Mouse (Mus musculus) MEL (cell line): ENCODE results near the gene Shisa8. TPM values are rescaled to one million over a fixed set of nuclear protein-coding genes. Genes with fewer than 3 reads are reported as not detected.

Source experiments
- DNase-seq: peaks from one replicate; pipeline ENCODE4 v3.0.0; 2011; ENCODE audit warnings: low read depth, low spot score
- H3K27ac ChIP-seq: 2 replicates; pipeline ENCODE4 v1.5.1; 2012; ENCODE audit warnings: low read depth, mild to moderate bottlenecking, control low read depth, low read length, moderate library complexity; ENCODE audit not compliant: control insufficient read depth
- H3K27me3 ChIP-seq, 2 experiments: fragments of 150-350 bp in 1 of 2; sonication (generic) in 1 of 2; 2 replicates each; pipeline ENCODE4 v1.6.1; 2012; ENCODE audit warnings: low read length in 2 of 2, mild to moderate bottlenecking in 2 of 2, improper control_type of control experiment in 1 of 2, moderate library complexity in 1 of 2; ENCODE audit not compliant: insufficient read depth in 2 of 2, control insufficient read depth in 1 of 2
- H3K36me3 ChIP-seq, 2 experiments: 2 replicates each; pipeline ENCODE4 v1.6.1; 2012 to 2014; ENCODE audit warnings: low read length in 2 of 2, improper control_type of control experiment in 1 of 2, inconsistent platforms in 1 of 2, mild to moderate bottlenecking in 1 of 2; ENCODE audit not compliant: insufficient read depth in 2 of 2, control insufficient read depth in 1 of 2
- H3K4me1 ChIP-seq, 2 experiments: fragments of 150-350 bp in 1 of 2; sonication (generic) in 1 of 2; 2 replicates each; pipeline ENCODE4 v1.6.1; 2012; ENCODE audit warnings: low read length in 2 of 2, improper control_type of control experiment in 1 of 2, mild to moderate bottlenecking in 1 of 2; ENCODE audit not compliant: insufficient read depth in 2 of 2, control insufficient read depth in 1 of 2
- H3K4me3 ChIP-seq, 2 experiments: fragments of 150-350 bp in 1 of 2; sonication (generic) in 1 of 2; 2 replicates each; pipeline ENCODE4 v1.5.1; 2012; ENCODE audit warnings: low read depth in 2 of 2, low read length in 2 of 2, mild to moderate bottlenecking in 2 of 2, moderate library complexity in 2 of 2, control low read depth in 1 of 2, improper control_type of control experiment in 1 of 2; ENCODE audit not compliant: control insufficient read depth in 1 of 2, insufficient read depth in 1 of 2
- H3K79me2 ChIP-seq: 2 replicates; pipeline ENCODE4 v1.6.1; 2012; ENCODE audit warnings: mild to moderate bottlenecking, low read length, moderate library complexity; ENCODE audit not compliant: control insufficient read depth, poor library complexity, insufficient read depth
- H3K9ac ChIP-seq: 2 replicates; pipeline ENCODE4 v1.6.1; 2012; ENCODE audit warnings: low read depth, mild to moderate bottlenecking, control low read depth, low read length, moderate library complexity; ENCODE audit not compliant: control insufficient read depth, poor library complexity, severe bottlenecking
- H3K9me3 ChIP-seq: fragments of 150-350 bp; sonication (generic); replicated peaks from 2 replicates; pipeline ENCODE4 v1.6.1; 2012; ENCODE audit warnings: mild to moderate bottlenecking, low read length, improper control_type of control experiment, moderate library complexity; ENCODE audit not compliant: insufficient read depth
- CTCF ChIP-seq, 3 experiments: IDR thresholded peaks in 2 of 3; conservative IDR thresholded peaks in 1 of 3; 2 replicates each; pipeline ENCODE4 v1.5.1; 2011 to 2012; ENCODE audit warnings: low read length in 3 of 3, low read depth in 2 of 3, mild to moderate bottlenecking in 2 of 3, improper control_type of control experiment in 1 of 3, inconsistent platforms in 1 of 3, mixed read lengths in 1 of 3, moderate library complexity in 1 of 3; ENCODE audit not compliant: control insufficient read depth in 1 of 3, insufficient read depth in 1 of 3, poor library complexity in 1 of 3, severe bottlenecking in 1 of 3
- EP300 ChIP-seq, 2 experiments: IDR thresholded peaks; 2 replicates each; pipeline ENCODE4 v1.6.1; 2011; ENCODE audit warnings: improper control_type of control experiment in 2 of 2, low read length in 2 of 2, low read depth in 1 of 2, mild to moderate bottlenecking in 1 of 2
- GABPA ChIP-seq: IDR thresholded peaks from 2 replicates; pipeline ENCODE4 v1.6.1; 2012; ENCODE audit warnings: low read depth, mild to moderate bottlenecking, inconsistent platforms, low read length, improper control_type of control experiment, moderate library complexity
- HCFC1 ChIP-seq: IDR thresholded peaks from 2 replicates; pipeline ENCODE4 v1.6.1; 2012; ENCODE audit warnings: low read depth, mild to moderate bottlenecking, inconsistent platforms, low read length, improper control_type of control experiment, moderate library complexity
- KAT2A ChIP-seq: conservative IDR thresholded peaks from 2 replicates; pipeline ENCODE4 v1.6.1; 2012; ENCODE audit warnings: low read depth, low read length, improper control_type of control experiment, inconsistent platforms
- MAFK ChIP-seq: IDR thresholded peaks from 2 replicates; pipeline ENCODE4 v1.6.1; 2011; ENCODE audit warnings: low read depth, mild to moderate bottlenecking, low read length, improper control_type of control experiment, borderline replicate concordance
- MAX ChIP-seq: IDR thresholded peaks from 2 replicates; pipeline ENCODE4 v1.6.1; 2011; ENCODE audit warnings: low read length, improper control_type of control experiment
- MAZ ChIP-seq: IDR thresholded peaks from 2 replicates; pipeline ENCODE4 v1.6.1; 2012; ENCODE audit warnings: low read depth, mild to moderate bottlenecking, inconsistent platforms, low read length, improper control_type of control experiment
- MXI1 ChIP-seq: IDR thresholded peaks from 2 replicates; pipeline ENCODE4 v1.6.1; 2011; ENCODE audit warnings: mild to moderate bottlenecking, low read depth, low read length, improper control_type of control experiment
- NELFE ChIP-seq: IDR thresholded peaks from 2 replicates; pipeline ENCODE4 v1.6.1; 2011; ENCODE audit warnings: low read depth, low read length, improper control_type of control experiment
- NRF1 ChIP-seq: IDR thresholded peaks from 2 replicates; pipeline ENCODE4 v1.6.1; 2014; ENCODE audit warnings: low read depth, mild to moderate bottlenecking, inconsistent platforms, low read length, improper control_type of control experiment, moderate library complexity; ENCODE audit not compliant: poor library complexity, insufficient read depth, severe bottlenecking
- POLR2A ChIP-seq, 2 experiments: IDR thresholded peaks; 2 replicates each; pipeline ENCODE4 v1.6.1; 2011 to 2012; ENCODE audit warnings: low read length in 2 of 2, mild to moderate bottlenecking in 2 of 2, control low read depth in 1 of 2, improper control_type of control experiment in 1 of 2, low read depth in 1 of 2, moderate library complexity in 1 of 2; ENCODE audit not compliant: control insufficient read depth in 1 of 2, insufficient read depth in 1 of 2, poor library complexity in 1 of 2
- RAD21 ChIP-seq: IDR thresholded peaks from 2 replicates; pipeline ENCODE4 v1.6.1; 2011; ENCODE audit warnings: mild to moderate bottlenecking, low read depth, low read length, improper control_type of control experiment
- RCOR1 ChIP-seq: IDR thresholded peaks from 2 replicates; pipeline ENCODE4 v1.6.1; 2012; ENCODE audit warnings: low read depth, mild to moderate bottlenecking, inconsistent platforms, low read length, improper control_type of control experiment
- TAL1 ChIP-seq: IDR thresholded peaks from 2 replicates; pipeline ENCODE4 v1.6.1; 2012; ENCODE audit warnings: mild to moderate bottlenecking, inconsistent platforms, low read length, moderate library complexity, mixed read lengths
- TBP ChIP-seq: IDR thresholded peaks from 2 replicates; pipeline ENCODE4 v1.8.0; 2011; ENCODE audit warnings: low read depth, low read length, improper control_type of control experiment
- UBTF ChIP-seq: IDR thresholded peaks from 2 replicates; pipeline ENCODE4 v1.6.1; 2012; ENCODE audit warnings: low read depth, mild to moderate bottlenecking, inconsistent platforms, low read length, improper control_type of control experiment, moderate library complexity, borderline replicate concordance; ENCODE audit not compliant: insufficient read depth
- USF1 ChIP-seq: IDR thresholded peaks from 2 replicates; pipeline ENCODE4 v1.6.1; 2014; ENCODE audit warnings: low read depth, mild to moderate bottlenecking, inconsistent platforms, low read length, improper control_type of control experiment, moderate library complexity
- USF2 ChIP-seq, 2 experiments: IDR thresholded peaks; 2 replicates each; pipeline ENCODE4 v1.6.1; 2011 to 2012; ENCODE audit warnings: improper control_type of control experiment in 2 of 2, low read length in 2 of 2, borderline replicate concordance in 1 of 2, inconsistent platforms in 1 of 2, low read depth in 1 of 2, mild to moderate bottlenecking in 1 of 2; ENCODE audit not compliant: insufficient read depth in 1 of 2
- ZC3H11A ChIP-seq: IDR thresholded peaks from 2 replicates; pipeline ENCODE4 v1.6.1; 2012; ENCODE audit warnings: low read depth, mild to moderate bottlenecking, inconsistent platforms, low read length, improper control_type of control experiment
- ZMIZ1 ChIP-seq: IDR thresholded peaks from 2 replicates; pipeline ENCODE4 v1.6.1; 2012; ENCODE audit warnings: low read depth, mild to moderate bottlenecking, inconsistent platforms, low read length, improper control_type of control experiment, moderate library complexity
- polyA plus RNA-seq, 2 experiments: library from polyadenylated mRNA; stranded (reverse) in 1 of 2; unstranded in 1 of 2; fragments of >175 nt in 1 of 2; fragments of >200 nt in 1 of 2; gene quantifications; 2 replicates each; pipeline versions ENCODE4 v1.2.1 to v1.2.4; 2012; ENCODE audit warnings: low replicate concordance in 2 of 2, low read depth in 1 of 2; ENCODE audit not compliant: insufficient read length in 2 of 2, insufficient read depth in 1 of 2, missing spikeins in 1 of 2
- total RNA-seq: library from RNA; depleted of rRNA; stranded (reverse); fragments of 300-350 nt; gene quantifications from 2 replicates; pipeline ENCODE4 v1.2.3, GENCODE M21; 2012

Gene Shisa8
- total and polyA plus RNA-seq, 3 experiments = 0.10 TPM; not detected in 2

DNA sequence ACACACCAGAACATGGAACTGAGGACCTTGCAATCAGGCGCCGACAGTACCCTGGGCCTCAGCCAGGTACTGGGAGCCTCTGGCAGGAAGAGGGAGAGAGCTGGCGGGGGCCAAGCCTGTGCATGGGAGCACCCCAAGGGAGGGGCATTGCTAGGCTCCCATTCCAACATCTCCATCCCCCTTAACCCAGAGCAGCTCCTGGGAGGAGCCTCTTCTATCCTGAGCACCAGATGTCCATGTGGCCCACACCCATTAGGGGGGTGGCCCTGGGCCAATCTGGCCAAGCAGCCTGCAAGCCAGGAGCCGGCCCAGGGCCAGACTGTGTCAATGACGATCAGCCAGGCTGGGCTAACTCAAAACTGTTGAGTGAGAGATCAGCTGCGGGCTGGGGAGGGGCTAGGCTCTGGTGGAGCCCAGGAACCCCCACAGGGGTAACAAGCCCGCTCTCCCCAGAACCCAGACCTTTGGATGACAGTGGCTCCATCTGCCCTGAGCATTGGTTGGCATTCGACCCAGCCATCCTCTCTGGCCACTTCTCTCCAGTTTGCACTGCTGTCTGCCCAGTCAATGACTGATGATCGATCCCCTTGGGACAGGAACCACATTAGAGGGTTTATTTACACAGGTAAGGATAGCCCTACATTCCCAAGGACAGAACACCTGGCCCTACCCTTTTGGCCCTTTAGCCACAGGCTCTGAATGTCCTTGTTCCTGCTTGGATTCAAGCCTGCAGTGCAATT, 6.1 kb downstream of the Shisa8 start:
- Histone ChIP-seq H3K79me2 (no peaks in the 10 kb centered on the region), H3K9me3 (no peaks in the 10 kb centered on the region), H3K27me3 (no peaks in the 10 kb centered on the region), H3K27ac (no peak overlapping the region), H3K36me3 (no peaks in the 10 kb centered on the region), H3K4me1 (no peaks in the 10 kb centered on the region), H3K4me3 (no peak overlapping the region), H3K9ac (no peak overlapping the region)
- TF ChIP-seq GABPA = no peak
- no peak for TF ChIP-seq HCFC1
- no peak for TF ChIP-seq MAZ
- TF ChIP-seq KAT2A = no peak
- no peak for TF ChIP-seq USF1
- TF ChIP-seq RCOR1 = no peak
- TF ChIP-seq MAFK = no peak
- TF ChIP-seq POLR2A (IDR thresholded peaks at IDR 0.05; ENCODE audit: control insufficient read depth in 1 of 2, insufficient read depth in 1 of 2, low read depth in 1 of 2, low read length in 2 of 2, poor library complexity in 1 of 2) = no peak
- TF ChIP-seq CTCF (IDR thresholded peaks at IDR 0.05 in 2 of 3, conservative IDR thresholded peaks at IDR 0.05 in 1 of 3; ENCODE audit: control insufficient read depth in 1 of 3, insufficient read depth in 1 of 3, low read depth in 2 of 3, low read length in 3 of 3, poor library complexity in 1 of 3, severe bottlenecking in 1 of 3) = no peak
- DNase-seq = no peak

DNA sequence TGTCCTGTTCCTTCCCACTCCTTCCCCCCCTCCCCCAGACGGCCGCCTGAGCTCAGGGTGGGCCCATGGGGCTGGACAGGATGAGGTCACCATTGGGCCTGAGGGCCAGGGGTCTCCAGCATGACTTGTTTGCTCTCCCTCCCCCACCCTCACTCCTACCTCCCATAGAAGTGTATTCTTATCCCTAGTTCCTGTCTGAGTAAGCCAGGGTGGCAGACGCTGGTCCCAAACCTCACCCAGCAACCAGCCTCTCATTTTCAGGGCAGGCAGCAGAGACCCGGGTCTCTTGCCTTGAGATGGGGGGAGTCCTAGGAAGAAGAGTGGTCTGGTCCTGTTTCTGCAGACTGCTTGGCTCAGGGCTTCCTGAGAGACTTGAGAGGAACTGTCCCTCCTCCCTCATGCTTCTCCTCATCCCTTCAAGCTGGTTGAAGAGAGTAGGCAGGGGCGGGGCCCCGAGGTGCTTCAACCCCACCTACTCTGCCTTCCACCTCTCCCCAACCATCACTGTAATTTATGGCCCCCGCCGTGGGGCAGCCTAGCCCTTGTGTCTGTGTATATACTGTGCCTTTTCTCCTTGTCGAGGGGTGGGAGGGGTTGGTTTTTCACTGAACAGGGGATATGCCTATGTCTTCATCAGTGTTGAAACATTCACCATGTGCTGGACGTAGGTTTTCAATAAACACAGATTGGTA, 7.8 kb downstream of the Shisa8 start:
- peaks cover 0 to 2% of the 10 kb centered on the region in 2 experiments; a peak in 2 of 4 replicates for H3K36me3 ChIP-seq

DNA sequence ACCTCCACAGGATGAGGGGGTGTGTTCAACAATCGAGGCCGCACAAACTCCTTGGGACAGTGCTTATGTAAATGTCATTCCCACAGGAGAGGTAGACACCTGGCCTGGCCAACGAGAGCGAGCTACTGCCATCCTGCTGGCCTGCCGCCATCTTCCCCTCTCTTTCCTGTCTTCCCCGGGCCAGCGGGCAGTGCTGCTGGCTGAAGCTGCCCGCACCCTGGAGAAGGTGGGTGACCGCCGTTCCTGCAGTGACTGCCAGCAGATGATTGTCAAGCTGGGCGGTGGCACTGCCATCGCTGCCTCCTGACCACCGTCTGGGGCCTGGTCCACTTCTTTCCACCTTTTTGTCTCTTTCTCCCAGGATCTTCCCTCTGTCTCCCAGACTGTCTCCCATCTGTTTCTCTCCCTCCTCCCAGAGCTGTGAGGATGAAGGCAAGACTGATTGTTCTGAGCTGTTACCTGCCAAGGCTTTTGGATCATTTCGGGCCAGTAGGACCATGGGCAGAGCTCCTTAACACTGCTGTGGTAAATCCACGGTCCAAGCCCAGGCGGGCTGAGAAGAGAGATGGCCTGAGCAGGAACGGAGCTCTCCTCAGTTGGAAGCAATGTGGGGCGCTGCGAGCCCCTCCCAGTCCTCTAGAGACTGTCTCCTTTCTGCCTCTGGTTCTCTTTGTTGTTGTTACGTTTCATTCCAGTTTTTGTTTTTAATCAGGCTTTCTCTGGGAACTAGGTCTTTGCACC, 8.8 kb downstream of the Shisa8 start:
- no peak for DNase-seq
- Histone ChIP-seq H3K4me1 (no peaks in the 10 kb centered on the region), H3K27ac (no peak overlapping the region), H3K36me3 (peaks cover 0 to 2% of the 10 kb centered on the region in 2 experiments; a peak in 2 of 4 replicates), H3K9ac (no peak overlapping the region), H3K27me3 (no peaks in the 10 kb centered on the region), H3K9me3 (no peaks in the 10 kb centered on the region), H3K4me3 (no peak overlapping the region), H3K79me2 (no peaks in the 10 kb centered on the region)
- TF ChIP-seq HCFC1 (no peak), TBP (no peak), USF2 (IDR thresholded peaks at IDR 0.05; ENCODE audit: borderline replicate concordance in 1 of 2, insufficient read depth in 1 of 2, low read depth in 1 of 2, low read length in 2 of 2) (no peak), RAD21 (no peak), MAZ (no peak), ZMIZ1 (no peak), TAL1 (no peak), EP300 (IDR thresholded peaks at IDR 0.05; ENCODE audit: low read depth in 1 of 2, low read length in 2 of 2) (no peak), UBTF (no peak), ZC3H11A (no peak), CTCF (IDR thresholded peaks at IDR 0.05 in 2 of 3, conservative IDR thresholded peaks at IDR 0.05 in 1 of 3; ENCODE audit: control insufficient read depth in 1 of 3, insufficient read depth in 1 of 3, low read depth in 2 of 3, low read length in 3 of 3, poor library complexity in 1 of 3, severe bottlenecking in 1 of 3) (no peak), NRF1 (no peak), MXI1 (no peak), NELFE (no peak)

More for the DNA sequence above, 7.8 kb downstream of the Shisa8 start:
- H3K79me2 ChIP-seq = no peaks in the 10 kb centered on the region
- TF ChIP-seq MAFK = no peak
- no peak for TF ChIP-seq MXI1
- no peak for TF ChIP-seq MAX
- TF ChIP-seq, all 39 proteins: peak for 0
- Histone ChIP-seq H3K4me1 (no peaks in the 10 kb centered on the region), H3K27me3 (no peaks in the 10 kb centered on the region), H3K9ac (no peak overlapping the region), H3K9me3 (no peaks in the 10 kb centered on the region), H3K4me3 (no peak overlapping the region), H3K27ac (no peak overlapping the region)
- DNase-seq = no peak
